Mouse (Mus musculus): ENCODE results near the gene Lyrm1. TPM values are rescaled to one million over a fixed set of nuclear protein-coding genes. Genes with fewer than 3 reads are reported as not detected.

Gene Lyrm1
- polyA plus RNA-seq, 1 experiment, result 0.49 TPM

GRCm38 (mm10) chr7:119864500-119864899 is 31.2 kb upstream of the Lyrm1 start:
- TF ChIP-seq POLR2A (IDR thresholded peaks at IDR 0.05; ENCODE audit: low read depth, low read length) (no peak), CTCF (IDR thresholded peaks at IDR 0.05; ENCODE audit: extremely low read depth, insufficient read depth, insufficient read length, insufficient replicate concordance) (no peak)
- Histone ChIP-seq H3K27me3 (ENCODE audit: control insufficient read depth, insufficient read depth, low read length) (no peaks in the 10 kb centered on the region), H3K4me1 (ENCODE audit: control insufficient read depth, insufficient read depth, insufficient read length) (no peaks in the 10 kb centered on the region; the same call in 1 of the 2 replicates), H3K4me3 (ENCODE audit: extremely low read depth, insufficient read depth, insufficient read length) (no peak overlapping the region), H3K27ac (ENCODE audit: insufficient read depth, low read length) (no peak overlapping the region), H3K36me3 (ENCODE audit: control insufficient read depth, insufficient read depth, low read length) (peaks cover 2% of the 10 kb centered on the region; the same call in 1 of the 2 replicates)
- 90% methylated on average over 5 of the region's 5 CpGs for WGBS
- no peak for DNase-seq (ENCODE audit: low read depth in 1 of 2, low spot score in 2 of 2)

GRCm38 (mm10) chr7:119866136-119866535 is 29.5 kb upstream of the Lyrm1 start:
- Histone ChIP-seq H3K4me1 (ENCODE audit: control insufficient read depth, insufficient read depth, insufficient read length) (no peaks in the 10 kb centered on the region), H3K36me3 (ENCODE audit: control insufficient read depth, insufficient read depth, low read length) (peaks cover 3% of the 10 kb centered on the region; the same call in 1 of the 2 replicates), H3K4me3 (ENCODE audit: extremely low read depth, insufficient read depth, insufficient read length) (no peak overlapping the region), H3K27me3 (ENCODE audit: control insufficient read depth, insufficient read depth, low read length) (no peaks in the 10 kb centered on the region), H3K27ac (ENCODE audit: insufficient read depth, low read length) (no peak overlapping the region)
- TF ChIP-seq CTCF (IDR thresholded peaks at IDR 0.05; ENCODE audit: extremely low read depth, insufficient read depth, insufficient read length, insufficient replicate concordance) (no peak), POLR2A (IDR thresholded peaks at IDR 0.05; ENCODE audit: low read depth, low read length) (no peak)
- WGBS, result 82% methylated on average over 1 of the region's 1 CpGs
- DNase-seq (ENCODE audit: low read depth in 1 of 2, low spot score in 2 of 2), result no peak

- H3K27ac ChIP-seq (ENCODE audit: insufficient read depth, low read length), result no peak overlapping the region
- H3K4me3 ChIP-seq (ENCODE audit: extremely low read depth, insufficient read depth, insufficient read length), result no peak overlapping the region
- TF ChIP-seq POLR2A (IDR thresholded peaks at IDR 0.05; ENCODE audit: low read depth, low read length) (no peak), CTCF (IDR thresholded peaks at IDR 0.05; ENCODE audit: extremely low read depth, insufficient read depth, insufficient read length, insufficient replicate concordance) (no peak)
- DNase-seq (ENCODE audit: low read depth in 1 of 2, low spot score in 2 of 2), result no peak
- no peaks in the 10 kb centered on the region for H3K27me3 ChIP-seq (ENCODE audit: control insufficient read depth, insufficient read depth, low read length)
- no peaks in the 10 kb centered on the region; the same call in 1 of the 2 replicates for H3K4me1 ChIP-seq (ENCODE audit: control insufficient read depth, insufficient read depth, insufficient read length)
- WGBS, result 68% methylated on average over 4 of the region's 4 CpGs
- peaks cover 3% of the 10 kb centered on the region; the same call in 1 of the 2 replicates for H3K36me3 ChIP-seq (ENCODE audit: control insufficient read depth, insufficient read depth, low read length)
Measured at GRCm38 (mm10) chr7:119872204-119872603, 23.5 kb upstream of the Lyrm1 start.

DNA sequence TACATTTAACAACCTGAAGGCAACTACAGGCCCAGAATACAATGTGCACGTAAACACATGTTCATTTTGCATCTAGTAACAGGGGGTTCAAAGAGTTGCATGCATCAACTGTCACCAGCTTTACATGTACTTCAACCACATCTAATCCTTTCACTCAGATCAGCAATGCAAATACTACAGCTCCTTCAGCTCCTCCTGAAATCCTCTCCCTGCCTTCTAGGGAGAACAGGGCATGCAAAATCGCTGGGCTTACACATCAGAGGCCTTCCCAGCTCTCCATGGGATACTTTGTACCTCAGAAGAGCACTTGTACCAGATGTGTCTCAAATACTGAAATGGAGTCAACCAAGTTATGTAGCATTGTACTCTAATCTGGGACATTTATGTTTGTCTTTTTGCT is 22.6 kb upstream of the Lyrm1 start:
- H3K27ac ChIP-seq (ENCODE audit: insufficient read depth, low read length), result no peak overlapping the region
- 0 out of 2 replicates have a peak, but pooled peaks cover 3% of the 10 kb centered on the region for H3K36me3 ChIP-seq (ENCODE audit: control insufficient read depth, insufficient read depth, low read length)
- H3K4me1 ChIP-seq (ENCODE audit: control insufficient read depth, insufficient read depth, insufficient read length), result no peaks in the 10 kb centered on the region; the same call in 1 of the 2 replicates
- WGBS, result 74% methylated on average over 2 of the region's 2 CpGs
- TF ChIP-seq POLR2A (IDR thresholded peaks at IDR 0.05; ENCODE audit: low read depth, low read length) (no peak), CTCF (IDR thresholded peaks at IDR 0.05; ENCODE audit: extremely low read depth, insufficient read depth, insufficient read length, insufficient replicate concordance) (no peak)
- H3K27me3 ChIP-seq (ENCODE audit: control insufficient read depth, insufficient read depth, low read length), result no peaks in the 10 kb centered on the region
- H3K4me3 ChIP-seq (ENCODE audit: extremely low read depth, insufficient read depth, insufficient read length), result no peak overlapping the region
- DNase-seq (ENCODE audit: low read depth in 1 of 2, low spot score in 2 of 2), result no peak

DNA sequence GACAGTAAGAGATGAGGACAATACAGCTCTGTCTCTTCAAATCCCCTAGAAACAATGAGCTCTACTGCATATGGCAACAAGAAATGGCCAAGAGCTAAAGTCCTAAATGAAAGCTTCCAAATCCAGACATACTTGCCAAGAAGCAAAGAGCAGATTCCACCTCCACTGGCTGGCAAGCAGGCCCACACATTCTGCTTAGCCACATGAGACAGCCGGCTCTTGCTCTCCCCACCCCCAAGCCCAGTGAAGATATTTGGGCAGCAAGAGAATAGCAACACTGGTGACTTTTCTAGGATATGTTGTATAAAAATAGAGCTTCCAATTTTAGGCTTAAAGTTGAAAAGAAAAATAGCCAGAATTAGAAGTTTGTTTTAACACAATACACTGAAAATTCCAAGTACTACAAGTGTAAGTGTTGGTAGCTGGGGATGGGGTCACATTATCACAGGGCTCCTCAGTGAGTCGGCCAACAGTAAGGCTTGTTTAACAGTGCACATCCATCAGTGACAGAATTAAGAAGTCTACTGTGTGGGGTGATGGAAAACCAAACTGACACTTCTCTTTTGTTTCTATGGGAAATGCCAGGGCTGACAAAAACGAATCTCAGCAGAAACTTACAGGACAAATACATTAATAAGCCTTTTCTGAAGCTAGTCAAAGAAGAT is 19.8 kb upstream of the Lyrm1 start:
- no peaks in the 10 kb centered on the region; the same call in 1 of the 2 replicates for H3K4me1 ChIP-seq (ENCODE audit: control insufficient read depth, insufficient read depth, insufficient read length)
- 0 out of 2 replicates have a peak, but pooled peaks cover 1% of the 10 kb centered on the region for H3K36me3 ChIP-seq (ENCODE audit: control insufficient read depth, insufficient read depth, low read length)
- no peak for DNase-seq (ENCODE audit: low read depth in 1 of 2, low spot score in 2 of 2)
- TF ChIP-seq CTCF (IDR thresholded peaks at IDR 0.05; ENCODE audit: extremely low read depth, insufficient read depth, insufficient read length, insufficient replicate concordance) (no peak), POLR2A (IDR thresholded peaks at IDR 0.05; ENCODE audit: low read depth, low read length) (no peak)
- no peaks in the 10 kb centered on the region for H3K27me3 ChIP-seq (ENCODE audit: control insufficient read depth, insufficient read depth, low read length)
- no peak overlapping the region for H3K27ac ChIP-seq (ENCODE audit: insufficient read depth, low read length)
- 81% methylated on average over 3 of the region's 3 CpGs for WGBS
- no peak overlapping the region for H3K4me3 ChIP-seq (ENCODE audit: extremely low read depth, insufficient read depth, insufficient read length)

DNA sequence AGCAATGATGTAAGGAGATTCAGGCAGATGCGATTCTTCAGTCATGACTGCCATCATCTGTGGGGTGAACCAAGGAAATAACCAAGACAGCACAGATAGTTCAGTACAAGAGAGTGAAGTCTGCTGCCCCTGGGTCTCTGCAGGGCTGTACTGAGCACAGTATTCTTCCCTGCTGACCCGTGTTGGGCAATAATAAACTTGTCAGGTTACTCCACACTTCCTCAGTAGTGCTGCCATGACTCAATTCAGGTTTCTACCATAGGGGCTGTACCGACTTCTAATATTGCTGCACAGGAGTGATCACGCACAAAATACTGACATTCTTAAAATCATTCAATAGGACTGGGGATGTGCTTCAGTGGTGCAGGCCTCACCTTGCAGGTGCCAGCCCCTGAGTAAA is 16.5 kb upstream of the Lyrm1 start:
- no peaks in the 10 kb centered on the region for H3K4me1 ChIP-seq (ENCODE audit: control insufficient read depth, insufficient read depth, insufficient read length)
- H3K27me3 ChIP-seq (ENCODE audit: control insufficient read depth, insufficient read depth, low read length), result no peaks in the 10 kb centered on the region
- TF ChIP-seq POLR2A (IDR thresholded peaks at IDR 0.05; ENCODE audit: low read depth, low read length), result no peak
- TF ChIP-seq CTCF (IDR thresholded peaks at IDR 0.05; ENCODE audit: extremely low read depth, insufficient read depth, insufficient read length, insufficient replicate concordance), result no peak
- no peak for DNase-seq (ENCODE audit: low read depth in 1 of 2, low spot score in 2 of 2)
- H3K36me3 ChIP-seq (ENCODE audit: control insufficient read depth, insufficient read depth, low read length), result no peaks in the 10 kb centered on the region
- H3K4me3 ChIP-seq (ENCODE audit: extremely low read depth, insufficient read depth, insufficient read length), result no peak overlapping the region
- no peak overlapping the region for H3K27ac ChIP-seq (ENCODE audit: insufficient read depth, low read length)
- 86% methylated on average over 4 of the region's 4 CpGs for WGBS

- Histone ChIP-seq H3K4me3 (ENCODE audit: extremely low read depth, insufficient read depth, insufficient read length) (no peak overlapping the region), H3K27me3 (ENCODE audit: control insufficient read depth, insufficient read depth, low read length) (no peaks in the 10 kb centered on the region), H3K4me1 (ENCODE audit: control insufficient read depth, insufficient read depth, insufficient read length) (no peaks in the 10 kb centered on the region), H3K36me3 (ENCODE audit: control insufficient read depth, insufficient read depth, low read length) (no peaks in the 10 kb centered on the region), H3K27ac (ENCODE audit: insufficient read depth, low read length) (no peak overlapping the region)
- no peak for DNase-seq (ENCODE audit: low read depth in 1 of 2, low spot score in 2 of 2)
- 92% methylated on average over 5 of the region's 5 CpGs for WGBS
- TF ChIP-seq CTCF (IDR thresholded peaks at IDR 0.05; ENCODE audit: extremely low read depth, insufficient read depth, insufficient read length, insufficient replicate concordance) (no peak), POLR2A (IDR thresholded peaks at IDR 0.05; ENCODE audit: low read depth, low read length) (no peak)
Measured at GRCm38 (mm10) chr7:119880345-119880744, 15.3 kb upstream of the Lyrm1 start.
